Mouse (Mus musculus) hindbrain, embryonic 11.5 days (tissue): Measurements from ENCODE around the gene Tdrd12. TPM values are rescaled to one million over a fixed set of nuclear protein-coding genes. Genes with fewer than 3 reads are reported as not detected.
"Not testable (repeated sequence)": the region's sequence is repeated elsewhere in the genome, so short reads cannot be mapped to it uniquely, and the experiment has no call there.

ENCODE experiments used
- ATAC-seq: fragments of 200-750 bp; cut with Nextera tagmentation; 2 replicates; pipeline ENCODE4 v1.8.0; 2017; ENCODE audit warnings: mild to moderate bottlenecking, moderate TSS enrichment, moderate library complexity; ENCODE audit not compliant: low FRiP score
- DNase-seq: peaks from one replicate; pipeline ENCODE4 v3.0.0-alpha.2; 2015; ENCODE audit warnings: low spot score
- H3K27ac ChIP-seq: fragments of 300-500 bp; sonication (generic); 2 replicates; pipeline ENCODE4 v1.5.1; 2014; ENCODE audit warnings: mild to moderate bottlenecking, low read depth, low read length
- H3K27me3 ChIP-seq: fragments of 300-500 bp; sonication (generic); 2 replicates; pipeline ENCODE4 v1.6.1; 2014; ENCODE audit warnings: mild to moderate bottlenecking, low read length, moderate library complexity, mixed read lengths; ENCODE audit not compliant: control insufficient read depth, insufficient read depth
- H3K36me3 ChIP-seq: fragments of 300-500 bp; sonication (generic); 2 replicates; pipeline ENCODE4 v1.6.1; 2014; ENCODE audit warnings: mild to moderate bottlenecking, low read length, moderate library complexity, mixed read lengths; ENCODE audit not compliant: control insufficient read depth, insufficient read depth
- H3K4me1 ChIP-seq: fragments of 300-500 bp; sonication (generic); replicated peaks from 2 replicates; pipeline ENCODE4 v1.6.1; 2014; ENCODE audit warnings: low read length, mixed read lengths; ENCODE audit not compliant: control insufficient read depth, insufficient read depth
- H3K4me2 ChIP-seq: fragments of 300-500 bp; sonication (generic); replicated peaks from 2 replicates; pipeline ENCODE4 v1.6.1; 2014; ENCODE audit warnings: mild to moderate bottlenecking, low read depth, low read length
- H3K4me3 ChIP-seq: fragments of 300-500 bp; sonication (generic); 2 replicates; pipeline ENCODE4 v1.5.1; 2014; ENCODE audit warnings: low read depth, low read length
- H3K9ac ChIP-seq: fragments of 300-500 bp; sonication (generic); 2 replicates; pipeline ENCODE4 v1.6.1; 2014; ENCODE audit warnings: low read depth, low read length
- H3K9me3 ChIP-seq: fragments of 300-500 bp; sonication (generic); 2 replicates; pipeline ENCODE4 v1.6.1; 2016; ENCODE audit warnings: low read length; ENCODE audit not compliant: control insufficient read depth
- WGBS: fragments of 180-500 bp; shearing (Covaris S2); extraction: QIAGEN DNeasy Blood & Tissue Kit; methylation state at CpG from one replicate; pipeline ENCODE4 v1.1.7; 2014; 5-methylcytosine and 5-hydroxymethylcytosine counted together
- polyA plus RNA-seq: library from polyadenylated mRNA; unstranded; fragments of >200 nt; fragmentation: Nextera tagmentation; extraction: Ambion mirVana; gene quantifications from 2 replicates; pipeline ENCODE4 v1.2.1, GENCODE M21; 2014

Gene Tdrd12
- polyA plus RNA-seq, 1 experiment from 2014 or later = 0.36 TPM

GRCm38 (mm10) chr7:35582719-35583118, 45.2 kb upstream of the Tdrd12 start:
- Histone ChIP-seq H3K36me3 (no peaks in the 10 kb centered on the region), H3K27ac (no peak overlapping the region), H3K9me3 (no peaks in the 10 kb centered on the region), H3K27me3 (peaks cover 28% of the 10 kb centered on the region), H3K4me2 (no peak overlapping the region), H3K4me3 (no peak overlapping the region), H3K4me1 (peaks cover 4% of the 10 kb centered on the region), H3K9ac (no peak overlapping the region)
- no peak for ATAC-seq
- 80% methylated on average over 5 of the region's 5 CpGs for WGBS
- DNase-seq = peak; percentile 25

- 26% methylated on average over 4 of the region's 4 CpGs for WGBS
- ATAC-seq = no peak
- DNase-seq = peak; percentile 67
- H3K36me3 ChIP-seq = no peaks in the 10 kb centered on the region
- no peaks in the 10 kb centered on the region for H3K4me1 ChIP-seq
- H3K4me3 ChIP-seq = no peak overlapping the region
- H3K27me3 ChIP-seq = peaks cover 23% of the 10 kb centered on the region
- H3K4me2 ChIP-seq = no peak overlapping the region
- no peak overlapping the region for H3K27ac ChIP-seq
- H3K9me3 ChIP-seq = no peaks in the 10 kb centered on the region
- H3K9ac ChIP-seq = no peak overlapping the region
Observed at GRCm38 (mm10) chr7:35579849-35580248, 42.3 kb upstream of the Tdrd12 start.

- not testable (repeated sequence) for H3K9ac ChIP-seq, H3K27me3 ChIP-seq, H3K27ac ChIP-seq, H3K4me3 ChIP-seq, H3K4me1 ChIP-seq, H3K9me3 ChIP-seq, ATAC-seq, H3K36me3 ChIP-seq, H3K4me2 ChIP-seq, DNase-seq
- 20% methylated on average over 6 of the region's 6 CpGs for WGBS
Observed at GRCm38 (mm10) chr7:35570883-35571282, 33.3 kb upstream of the Tdrd12 start.

- H3K4me3 ChIP-seq, DNase-seq, ATAC-seq, H3K27me3 ChIP-seq, H3K36me3 ChIP-seq, H3K9ac ChIP-seq, H3K27ac ChIP-seq, H3K4me2 ChIP-seq, H3K4me1 ChIP-seq, H3K9me3 ChIP-seq: not testable (repeated sequence)
- WGBS = 90% methylated on average over 4 of the region's 4 CpGs
Observed at GRCm38 (mm10) chr7:35569724-35570123, 32.2 kb upstream of the Tdrd12 start.

GRCm38 (mm10) chr7:35565965-35566364, 28.4 kb upstream of the Tdrd12 start:
- not testable (repeated sequence) for H3K36me3 ChIP-seq, H3K27ac ChIP-seq, H3K4me3 ChIP-seq, H3K4me1 ChIP-seq, DNase-seq, ATAC-seq, H3K9ac ChIP-seq, H3K27me3 ChIP-seq, H3K9me3 ChIP-seq, H3K4me2 ChIP-seq
- 84% methylated on average over 13 of the region's 13 CpGs for WGBS

GRCm38 (mm10) chr7:35564872-35565271, 27.3 kb upstream of the Tdrd12 start:
- H3K9me3 ChIP-seq, H3K27ac ChIP-seq, H3K27me3 ChIP-seq, H3K4me3 ChIP-seq, H3K4me2 ChIP-seq, DNase-seq, H3K4me1 ChIP-seq, ATAC-seq, H3K36me3 ChIP-seq, H3K9ac ChIP-seq: not testable (repeated sequence)
- 87% methylated on average over 10 of the region's 10 CpGs for WGBS

- Histone ChIP-seq H3K4me1 (no peaks in the 10 kb centered on the region), H3K27ac (no peak overlapping the region), H3K9ac (no peak overlapping the region), H3K27me3 (no peaks in the 10 kb centered on the region), H3K4me2 (no peak overlapping the region), H3K36me3 (no peaks in the 10 kb centered on the region), H3K4me3 (no peak overlapping the region), H3K9me3 (no peaks in the 10 kb centered on the region)
- 95% methylated on average over 2 of the region's 2 CpGs for WGBS
- ATAC-seq (no peak), DNase-seq (no peak)
Observed at GRCm38 (mm10) chr7:35564067-35564865, 26.7 kb upstream of the Tdrd12 start.

GRCm38 (mm10) chr7:35563071-35563470, 25.5 kb upstream of the Tdrd12 start:
- H3K27ac ChIP-seq = no peak overlapping the region
- no peak for DNase-seq
- H3K4me2 ChIP-seq = no peak overlapping the region
- H3K4me3 ChIP-seq = no peak overlapping the region
- H3K4me1 ChIP-seq = no peaks in the 10 kb centered on the region
- ATAC-seq = no peak
- H3K36me3 ChIP-seq = no peaks in the 10 kb centered on the region
- WGBS = 76% methylated on average over 11 of the region's 11 CpGs
- no peaks in the 10 kb centered on the region for H3K9me3 ChIP-seq
- H3K27me3 ChIP-seq = no peaks in the 10 kb centered on the region
- H3K9ac ChIP-seq = no peak overlapping the region

GRCm38 (mm10) chr7:35559838-35560237, 22.3 kb upstream of the Tdrd12 start:
- no peak overlapping the region for H3K27ac ChIP-seq
- no peak overlapping the region for H3K4me3 ChIP-seq
- H3K9ac ChIP-seq = no peak overlapping the region
- H3K9me3 ChIP-seq = no peaks in the 10 kb centered on the region
- 91% methylated on average over 3 of the region's 3 CpGs for WGBS
- peaks cover 3% of the 10 kb centered on the region; the same call in 1 of the 2 replicates for H3K4me1 ChIP-seq
- no peaks in the 10 kb centered on the region for H3K36me3 ChIP-seq
- no peak for ATAC-seq
- H3K4me2 ChIP-seq = no peak overlapping the region
- DNase-seq = no peak
- no peaks in the 10 kb centered on the region for H3K27me3 ChIP-seq
